Mouse (Mus musculus): ENCODE data around the gene Qpctl. TPM values are rescaled to one million over a fixed set of nuclear protein-coding genes. Genes with fewer than 3 reads are reported as not detected.

The Qpctl gene
- polyA plus RNA-seq, 1 experiment = 7.7 TPM

GRCm38 (mm10) chr7:19163752-19164151 lies 14.7 kb upstream of the Qpctl start:
- peak overlapping the region; percentile 46 for H3K4me2 ChIP-seq (ENCODE audit: low read depth)
- no peak overlapping the region for H3ac ChIP-seq (ENCODE audit: control insufficient read depth, insufficient read length)
- no peak overlapping the region for H3K4me3 ChIP-seq
- no peaks in the 10 kb centered on the region for H3K79me2 ChIP-seq (ENCODE audit: control insufficient read depth, insufficient read depth)
- TF ChIP-seq USF1 (IDR thresholded peaks at IDR 0.05; ENCODE audit: low read depth) = peak; percentile 47
- no peak for TF ChIP-seq MYOG (IDR thresholded peaks at IDR 0.05; ENCODE audit: control insufficient read depth in 1 of 3, insufficient read depth in 1 of 3, insufficient read length in 2 of 3, low read depth in 2 of 3)
- peak in 2 of 3 experiments; percentile 94 to 96 for TF ChIP-seq MYOD1 (IDR thresholded peaks at IDR 0.05; ENCODE audit: control insufficient read depth in 1 of 3, insufficient read length in 2 of 3, low read depth in 2 of 3)
- TF ChIP-seq CEBPB (IDR thresholded peaks at IDR 0.05; ENCODE audit: insufficient read depth, poor library complexity, severe bottlenecking) = no peak
- no peak for TF ChIP-seq POLR2A (IDR thresholded peaks at IDR 0.05; ENCODE audit: insufficient read length, low read depth)
- no peaks in the 10 kb centered on the region for H3K36me3 ChIP-seq (ENCODE audit: control insufficient read depth, insufficient read depth)
- no peaks in the 10 kb centered on the region for H3K27me3 ChIP-seq (ENCODE audit: control insufficient read depth, insufficient read depth, insufficient read length)

GRCm38 (mm10) chr7:19162928-19163327 lies 13.8 kb upstream of the Qpctl start:
- no peaks in the 10 kb centered on the region for H3K27me3 ChIP-seq (ENCODE audit: control insufficient read depth, insufficient read depth, insufficient read length)
- H3K79me2 ChIP-seq (ENCODE audit: control insufficient read depth, insufficient read depth) = no peaks in the 10 kb centered on the region
- H3K4me2 ChIP-seq (ENCODE audit: low read depth) = no peak overlapping the region
- TF ChIP-seq TCF3 (IDR thresholded peaks at IDR 0.05; ENCODE audit: insufficient read length, low read depth) = no peak
- no peak for TF ChIP-seq USF1 (IDR thresholded peaks at IDR 0.05; ENCODE audit: low read depth)
- TF ChIP-seq MYOD1 (IDR thresholded peaks at IDR 0.05; ENCODE audit: control insufficient read depth in 1 of 3, insufficient read length in 2 of 3, low read depth in 2 of 3) = no peak
- TF ChIP-seq TCF12 (IDR thresholded peaks at IDR 0.05; ENCODE audit: insufficient read depth, poor library complexity, severe bottlenecking) = no peak
- no peak overlapping the region for H3K4me3 ChIP-seq
- H3ac ChIP-seq (ENCODE audit: control insufficient read depth, insufficient read length) = no peak overlapping the region
- no peaks in the 10 kb centered on the region for H3K36me3 ChIP-seq (ENCODE audit: control insufficient read depth, insufficient read depth)

DNA sequence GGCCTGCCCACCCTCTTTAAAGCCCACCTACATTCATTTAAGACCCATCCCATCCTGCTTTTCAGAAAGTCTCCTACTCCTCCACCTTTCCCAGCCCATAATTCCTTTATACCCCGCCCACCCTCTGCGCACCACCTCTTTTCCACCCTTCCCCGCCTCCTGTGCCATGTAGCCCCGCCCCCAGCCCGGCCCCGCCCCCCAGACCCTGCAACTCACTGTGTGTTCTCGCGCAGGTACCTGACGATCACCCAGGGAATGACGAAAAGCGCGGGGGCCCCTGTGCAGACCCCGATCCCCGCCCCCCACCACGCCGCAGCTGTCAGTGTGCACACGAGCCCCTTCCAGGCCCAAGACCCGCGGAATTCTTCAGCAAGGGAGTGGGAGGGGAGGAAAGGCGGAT lies 11.0 kb upstream of the Qpctl start:
- Histone ChIP-seq H3K27me3 (ENCODE audit: control insufficient read depth, insufficient read depth, insufficient read length) (no peaks in the 10 kb centered on the region), H3K79me2 (ENCODE audit: control insufficient read depth, insufficient read depth) (no peaks in the 10 kb centered on the region), H3ac (ENCODE audit: control insufficient read depth, insufficient read length) (no peak overlapping the region), H3K4me2 (ENCODE audit: low read depth) (no peak overlapping the region), H3K36me3 (ENCODE audit: control insufficient read depth, insufficient read depth) (no peaks in the 10 kb centered on the region), H3K4me3 (no peak overlapping the region)
- TF ChIP-seq USF1 (IDR thresholded peaks at IDR 0.05; ENCODE audit: low read depth) (no peak), SRF (IDR thresholded peaks at IDR 0.05; ENCODE audit: control insufficient read depth, insufficient read length, low read depth) (no peak), MYOD1 (IDR thresholded peaks at IDR 0.05; ENCODE audit: control insufficient read depth in 1 of 3, insufficient read length in 2 of 3, low read depth in 2 of 3) (no peak), TCF3 (IDR thresholded peaks at IDR 0.05; ENCODE audit: insufficient read length, low read depth) (no peak), POLR2AphosphoS2 (IDR thresholded peaks at IDR 0.05; ENCODE audit: insufficient read length, low read depth) (no peak), POLR2A (IDR thresholded peaks at IDR 0.05; ENCODE audit: insufficient read length, low read depth) (no peak), MAX (IDR thresholded peaks at IDR 0.05; ENCODE audit: low read depth) (no peak), CEBPB (IDR thresholded peaks at IDR 0.05; ENCODE audit: insufficient read depth, poor library complexity, severe bottlenecking) (no peak), REST (IDR thresholded peaks at IDR 0.05; ENCODE audit: insufficient read depth, insufficient read length) (no peak), TCF12 (IDR thresholded peaks at IDR 0.05; ENCODE audit: insufficient read depth, poor library complexity, severe bottlenecking) (no peak), E2F4 (IDR thresholded peaks at IDR 0.05; ENCODE audit: insufficient read depth) (no peak), MYOG (IDR thresholded peaks at IDR 0.05; ENCODE audit: control insufficient read depth in 1 of 3, insufficient read depth in 1 of 3, insufficient read length in 2 of 3, low read depth in 2 of 3) (no peak)

DNA sequence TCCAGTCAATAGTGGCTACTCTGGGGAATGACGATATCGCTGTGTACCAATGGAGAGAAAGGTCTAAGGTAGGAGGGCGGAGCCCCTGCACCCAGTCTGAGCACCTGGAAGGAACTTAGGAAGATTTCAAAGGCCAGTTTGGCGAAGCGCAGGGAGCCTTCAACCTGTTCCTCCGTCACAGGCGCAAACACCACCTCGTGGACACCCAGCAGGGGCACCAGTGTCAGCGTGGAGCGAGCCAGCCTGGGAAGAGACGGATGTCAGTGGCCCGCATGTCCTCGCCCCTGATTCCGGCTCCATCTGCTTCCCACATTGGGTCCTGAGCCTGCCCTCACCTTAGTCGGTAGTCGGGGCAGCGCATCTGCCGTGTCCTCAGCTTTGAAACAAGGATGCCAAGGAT lies 10.3 kb upstream of the Qpctl start:
- Histone ChIP-seq H3ac (ENCODE audit: control insufficient read depth, insufficient read length) (no peak overlapping the region), H3K27me3 (ENCODE audit: control insufficient read depth, insufficient read depth, insufficient read length) (no peaks in the 10 kb centered on the region), H3K4me3 (no peak overlapping the region), H3K79me2 (ENCODE audit: control insufficient read depth, insufficient read depth) (no peaks in the 10 kb centered on the region), H3K4me2 (ENCODE audit: low read depth) (no peak overlapping the region), H3K36me3 (ENCODE audit: control insufficient read depth, insufficient read depth) (no peaks in the 10 kb centered on the region)
- no peak for TF ChIP-seq USF1 (IDR thresholded peaks at IDR 0.05; ENCODE audit: low read depth)
- TF ChIP-seq POLR2AphosphoS2 (IDR thresholded peaks at IDR 0.05; ENCODE audit: insufficient read length, low read depth) = no peak
- TF ChIP-seq MYOD1 (IDR thresholded peaks at IDR 0.05; ENCODE audit: control insufficient read depth in 1 of 3, insufficient read length in 2 of 3, low read depth in 2 of 3) = no peak
- TF ChIP-seq CEBPB (IDR thresholded peaks at IDR 0.05; ENCODE audit: insufficient read depth, poor library complexity, severe bottlenecking) = no peak
- no peak for TF ChIP-seq SRF (IDR thresholded peaks at IDR 0.05; ENCODE audit: control insufficient read depth, insufficient read length, low read depth)
- no peak for TF ChIP-seq TCF12 (IDR thresholded peaks at IDR 0.05; ENCODE audit: insufficient read depth, poor library complexity, severe bottlenecking)
- TF ChIP-seq MYOG (IDR thresholded peaks at IDR 0.05; ENCODE audit: control insufficient read depth in 1 of 3, insufficient read depth in 1 of 3, insufficient read length in 2 of 3, low read depth in 2 of 3) = no peak
- TF ChIP-seq TCF3 (IDR thresholded peaks at IDR 0.05; ENCODE audit: insufficient read length, low read depth) = no peak
- TF ChIP-seq MAX (IDR thresholded peaks at IDR 0.05; ENCODE audit: low read depth) = no peak
- TF ChIP-seq E2F4 (IDR thresholded peaks at IDR 0.05; ENCODE audit: insufficient read depth) = no peak
- no peak for TF ChIP-seq REST (IDR thresholded peaks at IDR 0.05; ENCODE audit: insufficient read depth, insufficient read length)
- no peak for TF ChIP-seq POLR2A (IDR thresholded peaks at IDR 0.05; ENCODE audit: insufficient read length, low read depth)

GRCm38 (mm10) chr7:19158601-19159000 lies 9.5 kb upstream of the Qpctl start:
- Histone ChIP-seq H3K79me2 (ENCODE audit: control insufficient read depth, insufficient read depth) (no peaks in the 10 kb centered on the region), H3ac (ENCODE audit: control insufficient read depth, insufficient read length) (no peak overlapping the region), H3K27me3 (ENCODE audit: control insufficient read depth, insufficient read depth, insufficient read length) (no peaks in the 10 kb centered on the region), H3K4me3 (no peak overlapping the region), H3K36me3 (ENCODE audit: control insufficient read depth, insufficient read depth) (peaks cover 5% of the 10 kb centered on the region), H3K4me2 (ENCODE audit: low read depth) (no peak overlapping the region)
- TF ChIP-seq TCF3 (IDR thresholded peaks at IDR 0.05; ENCODE audit: insufficient read length, low read depth) (no peak), POLR2A (IDR thresholded peaks at IDR 0.05; ENCODE audit: insufficient read length, low read depth) (no peak), CEBPB (IDR thresholded peaks at IDR 0.05; ENCODE audit: insufficient read depth, poor library complexity, severe bottlenecking) (no peak), MYOG (IDR thresholded peaks at IDR 0.05; ENCODE audit: control insufficient read depth in 1 of 3, insufficient read depth in 1 of 3, insufficient read length in 2 of 3, low read depth in 2 of 3) (no peak), MYOD1 (IDR thresholded peaks at IDR 0.05; ENCODE audit: control insufficient read depth in 1 of 3, insufficient read length in 2 of 3, low read depth in 2 of 3) (no peak), REST (IDR thresholded peaks at IDR 0.05; ENCODE audit: insufficient read depth, insufficient read length) (no peak), E2F4 (IDR thresholded peaks at IDR 0.05; ENCODE audit: insufficient read depth) (no peak), SRF (IDR thresholded peaks at IDR 0.05; ENCODE audit: control insufficient read depth, insufficient read length, low read depth) (no peak), MAX (IDR thresholded peaks at IDR 0.05; ENCODE audit: low read depth) (no peak), USF1 (IDR thresholded peaks at IDR 0.05; ENCODE audit: low read depth) (no peak)
